Mouse (Mus musculus) layer of hippocampus, postnatal 25 days (tissue): Measurements from ENCODE around the gene Olfr971. TPM values are rescaled to one million over a fixed set of nuclear protein-coding genes. Genes with fewer than 3 reads are reported as not detected.
"Not testable (repeated sequence)": the region's sequence is repeated elsewhere in the genome, so short reads cannot be mapped to it uniquely, and the experiment has no call there.

Source experiments
- DNase-seq, 2 experiments: peaks; one replicate each; pipeline ENCODE4 v3.0.0; 2022; ENCODE audit warnings: mixed read lengths in 2 of 2, low spot score in 1 of 2; ENCODE audit errors: extremely low spot score in 1 of 2
- total RNA-seq, 2 experiments: library from RNA; stranded (reverse); gene quantifications; 2 replicates each; pipeline ENCODE4 v1.2.3; 2021

Gene Olfr971
- total RNA-seq: not detected

- not testable (repeated sequence) for DNase-seq
These were observed at the start of gene Olfr971 for GRCm38 (mm10) chr9:39836576-39836975. Gene Olfr971, plus strand, starts transcription at chr9:39836876.

DNA sequence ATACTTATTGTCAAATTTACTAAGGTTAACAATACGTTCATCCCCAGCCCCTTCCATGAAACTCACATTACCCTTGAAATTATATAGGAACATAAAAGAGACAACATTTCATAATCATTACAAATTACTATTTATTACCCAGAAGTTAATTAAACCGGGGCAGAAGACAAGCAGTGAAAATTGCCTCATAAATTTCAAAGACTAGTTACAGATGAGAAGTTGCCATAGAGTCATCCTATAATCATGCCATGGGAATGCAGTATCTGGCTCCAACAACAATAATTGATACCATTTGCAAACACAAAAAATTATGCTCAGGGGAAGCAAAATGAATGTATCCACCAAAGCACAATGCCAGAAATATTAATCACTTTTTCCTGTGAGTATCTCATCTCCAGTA lies 46.1 kb upstream of the Olfr971 start, which contains the start of gene Olfr969:
Gene Olfr969, plus strand, starts transcription at position 388 of the 400 bp plus-strand sequence.
- DNase-seq: no peak

DNA sequence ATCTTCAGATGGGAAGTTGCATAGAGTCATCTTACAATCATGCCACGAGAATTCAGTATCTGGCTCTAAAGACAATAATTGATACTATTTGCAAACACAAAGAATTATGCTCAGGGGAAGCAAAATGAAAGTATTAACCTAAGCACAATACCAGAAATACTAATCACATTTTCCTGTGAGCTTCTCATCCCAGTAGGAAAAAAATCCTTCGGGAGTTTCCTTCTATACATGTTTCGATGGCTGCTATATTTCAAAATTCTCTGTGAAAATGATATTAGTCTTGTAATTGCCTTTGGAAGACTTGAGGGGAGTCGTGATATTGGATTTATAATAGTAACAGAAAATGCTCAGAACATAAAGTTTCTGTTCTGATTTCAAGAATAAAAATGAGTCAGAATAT lies 28.1 kb upstream of the Olfr971 start, which contains the start of gene Olfr970:
Gene Olfr970, plus strand, starts transcription at position 301 of the 400 bp plus-strand sequence.
- DNase-seq: no peak

DNA sequence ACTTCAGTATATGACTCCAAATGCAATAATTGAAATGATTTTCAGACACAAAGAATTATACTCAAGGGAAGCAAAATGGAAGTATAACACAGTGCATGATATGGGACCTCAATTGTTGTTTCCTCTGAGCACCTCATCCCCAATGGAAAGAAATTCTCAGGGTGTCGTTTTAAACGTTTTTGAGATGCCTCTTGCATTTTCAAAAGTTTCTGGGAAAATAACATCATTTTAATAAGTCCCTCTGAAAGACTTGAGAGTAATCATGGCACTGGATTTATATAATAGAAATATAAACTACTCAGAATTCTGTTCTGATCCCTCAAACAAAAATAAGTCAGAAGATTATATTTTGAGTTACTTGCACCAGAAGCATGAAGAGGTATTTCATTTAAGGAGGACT lies 29.4 kb downstream of the Olfr971 start, which contains the start of gene Olfr972:
Gene Olfr972, plus strand, starts transcription at position 301 of the 400 bp plus-strand sequence.
- DNase-seq: no peak

- DNase-seq: not testable (repeated sequence)
These were observed 35.3 kb downstream of the Olfr971 start for GRCm38 (mm10) chr9:39871986-39872385.

GRCm38 (mm10) chr9:39877541-39878396 lies 41.1 kb downstream of the Olfr971 start:
- DNase-seq: not testable (repeated sequence)

Other genes starting within 250 kb of the Olfr971 start
- gene AW551984, start 232.5 kb upstream of the Olfr971 start, total RNA-seq: 1 to 10 TPM; 3.6 to 6.4 TPM
- not detected for gene Olfr148, start 226.2 kb upstream of the Olfr971 start, total RNA-seq
- gene Olfr960, start 215.5 kb upstream of the Olfr971 start, total RNA-seq: not detected
- not detected for gene Olfr961, start 191.8 kb upstream of the Olfr971 start, total RNA-seq
- not detected for gene Olfr963, start 169.7 kb upstream of the Olfr971 start, total RNA-seq
- not detected for gene Olfr149, start 129.8 kb upstream of the Olfr971 start, total RNA-seq
- not detected for gene Olfr965, start 125.5 kb upstream of the Olfr971 start, total RNA-seq
- gene Olfr150, start 105.9 kb upstream of the Olfr971 start, total RNA-seq: not detected
- not detected for gene Olfr967, start 90.6 kb upstream of the Olfr971 start, total RNA-seq
- gene Olfr968, start 53.6 kb upstream of the Olfr971 start, total RNA-seq: not detected
- gene Olfr969, start 45.9 kb upstream of the Olfr971 start, total RNA-seq: not detected
- gene Olfr970, start 28.0 kb upstream of the Olfr971 start, total RNA-seq: not detected
- not detected for gene Olfr972, start 29.5 kb downstream of the Olfr971 start, total RNA-seq
- gene Olfr229, start 70.5 kb downstream of the Olfr971 start, total RNA-seq: not detected
- gene Olfr974, start 100.6 kb downstream of the Olfr971 start, total RNA-seq: not detected
- not detected for gene Olfr975, start 115.2 kb downstream of the Olfr971 start, total RNA-seq
- gene Olfr976, start 124.3 kb downstream of the Olfr971 start, total RNA-seq: not detected
- gene Olfr978, start 155.2 kb downstream of the Olfr971 start, total RNA-seq: not detected
- gene Olfr979, start 166.6 kb downstream of the Olfr971 start, total RNA-seq: not detected
- gene Olfr980, start 172.7 kb downstream of the Olfr971 start, total RNA-seq: not detected
- not detected for gene Olfr981, start 184.6 kb downstream of the Olfr971 start, total RNA-seq
- not detected for gene Olfr982, start 237.0 kb downstream of the Olfr971 start, total RNA-seq